Mouse (Mus musculus): ENCODE measurements at regions not wholly inside any gene's neighbourhood (a gene's known extent, or its start where the extent isn't known, plus 50 kb on each side); places are given as distances from the start of the nearest gene placed in this dataset.
A peak's percentile ranks its signal among the peaks of the same experiment; 100 is the strongest.

GRCm38 (mm10) chr9:24942943-24943342 lies 146.3 kb upstream of the Gm10181 start:
- no peak for DNase-seq (ENCODE audit: low read depth, low spot score)

- DNase-seq (ENCODE audit: low read depth, low spot score): no peak
Observed at GRCm38 (mm10) chr9:24943830-24944229, 145.4 kb upstream of the Gm10181 start.

- no peak for DNase-seq (ENCODE audit: low read depth, low spot score)
Observed at GRCm38 (mm10) chr9:24952516-24952915, 136.7 kb upstream of the Gm10181 start.

GRCm38 (mm10) chr9:24955641-24956040 lies 133.6 kb upstream of the Gm10181 start:
- DNase-seq (ENCODE audit: low read depth, low spot score): no peak

GRCm38 (mm10) chr9:24956566-24956965 lies 132.7 kb upstream of the Gm10181 start:
- DNase-seq (ENCODE audit: low read depth, low spot score): no peak

- DNase-seq (ENCODE audit: low read depth, low spot score): no peak
Observed at GRCm38 (mm10) chr9:24963290-24963689, 125.9 kb upstream of the Gm10181 start.

- no peak for DNase-seq (ENCODE audit: low read depth, low spot score)
Observed at GRCm38 (mm10) chr9:24967571-24967970, 121.7 kb upstream of the Gm10181 start.

GRCm38 (mm10) chr9:24974021-24974741 lies 115.0 kb upstream of the Gm10181 start:
- no peak for DNase-seq (ENCODE audit: low read depth, low spot score)

GRCm38 (mm10) chr9:24982796-24983195 lies 106.4 kb upstream of the Gm10181 start:
- DNase-seq (ENCODE audit: low read depth, low spot score): no peak

- no peak for DNase-seq (ENCODE audit: low read depth, low spot score)
Observed at GRCm38 (mm10) chr9:24994491-24994890, 94.7 kb upstream of the Gm10181 start.

- DNase-seq (ENCODE audit: low read depth, low spot score): no peak
Observed at GRCm38 (mm10) chr9:25021095-25021691, 68.0 kb upstream of the Gm10181 start.

GRCm38 (mm10) chr9:25022439-25022838 lies 66.8 kb upstream of the Gm10181 start:
- DNase-seq (ENCODE audit: low read depth, low spot score): no peak

- no peak for DNase-seq (ENCODE audit: low read depth, low spot score)
Observed at GRCm38 (mm10) chr9:25024486-25024885, 64.7 kb upstream of the Gm10181 start.

GRCm38 (mm10) chr9:25027581-25027980 lies 61.6 kb upstream of the Gm10181 start:
- peak; percentile 40 for DNase-seq (ENCODE audit: low read depth, low spot score)

GRCm38 (mm10) chr9:25028305-25028704 lies 60.9 kb upstream of the Gm10181 start:
- DNase-seq (ENCODE audit: low read depth, low spot score): no peak

GRCm38 (mm10) chr9:25031466-25031865 lies 57.8 kb upstream of the Gm10181 start:
- DNase-seq (ENCODE audit: low read depth, low spot score): no peak

Data from retina, postnatal 7 days (tissue).